Comparison of ENCODE assay signal across 10 mouse cellular contexts in genomic region chr2:32555484-32555883, GRCm38 (mm10). TPM values are rescaled to one million over a fixed set of nuclear protein-coding genes. Genes with fewer than 3 reads are reported as not detected.
DNase-seq lines count a peak whose midpoint lies in the region; ATAC-seq and TF ChIP-seq lines count a peak whose summit lies in the region.
"Had no signal": no experiment of that assay in that cellular context is flagged by ENCODE, and none has a peak within 500 bp of the region (broad histone marks: within the 10 kb centered on the region; RNA-seq: fewer than 3 reads in every experiment).

No protein-coding gene starts in this region.

- peak overlapping the region; percentile 20 for H3K9ac ChIP-seq in midbrain, embryonic 11.5 days (ENCODE audit: low read length)
- no peak overlapping the region for H3K9ac ChIP-seq in midbrain, embryonic 16.5 days (ENCODE audit: low read depth, low read length)

- 45% methylated on average over 4 of the region's 4 CpGs for WGBS in midbrain, embryonic 11.5 days
- 37% methylated on average over 4 of the region's 4 CpGs for WGBS in midbrain, embryonic 16.5 days
- 28% methylated on average over 4 of the region's 4 CpGs for WGBS in olfactory bulb, adult 2 months

- no peak for ATAC-seq in midbrain, embryonic 11.5 days (ENCODE audit: low FRiP score)
- no peak for ATAC-seq in midbrain, embryonic 16.5 days
- no peak for ATAC-seq in megakaryocyte-erythroid progenitor cell, adult 5-6 weeks (replicated peaks; ENCODE audit: low FRiP score, low TSS enrichment, poor library complexity, severe bottlenecking)

- no peak for TF ChIP-seq CTCF in olfactory bulb, adult 2 months (IDR thresholded peaks at IDR 0.05; ENCODE audit: insufficient read depth, low read depth, low read length)

- no peaks in the 10 kb centered on the region for H3K9me3 ChIP-seq in midbrain, embryonic 11.5 days (ENCODE audit: control insufficient read depth, low read length)
- no peaks in the 10 kb centered on the region for H3K9me3 ChIP-seq in midbrain, embryonic 16.5 days (replicated peaks; ENCODE audit: control insufficient read depth, low read length, poor library complexity, severe bottlenecking)

- H3K4me2 ChIP-seq in midbrain, embryonic 11.5 days: no peak overlapping the region
- H3K4me2 ChIP-seq in midbrain, embryonic 16.5 days (ENCODE audit: low read length): no peak overlapping the region

- DNase-seq in embryo, embryonic 10 days (ENCODE audit: low spot score): peak; percentile 15
- no peak for DNase-seq in embryo, embryonic 9.5 days (ENCODE audit: extremely low spot score)
- DNase-seq in midbrain, embryonic 11.5 days (ENCODE audit: low spot score, missing footprints): no peak
- DNase-seq in kidney, postnatal 10 days: peak; percentile 36
- no peak for DNase-seq in right cerebral cortex, adult 2 months (ENCODE audit: low spot score in 2 of 2)

- H3K4me3 ChIP-seq in midbrain, embryonic 11.5 days (ENCODE audit: low read depth, low read length): no peak overlapping the region
- no peak overlapping the region for H3K4me3 ChIP-seq in midbrain, embryonic 16.5 days (ENCODE audit: low read depth, low read length)
- H3K4me3 ChIP-seq in olfactory bulb, adult 2 months (ENCODE audit: insufficient read depth, low read depth, low read length): no peak overlapping the region

- TF ChIP-seq POLR2A in olfactory bulb, adult 2 months (IDR thresholded peaks at IDR 0.05; ENCODE audit: insufficient read depth, low read depth, low read length): no peak

- peaks cover 28% of the 10 kb centered on the region for H3K4me1 ChIP-seq in midbrain, embryonic 11.5 days (ENCODE audit: control insufficient read depth, insufficient read depth, low read length)
- H3K4me1 ChIP-seq in midbrain, embryonic 16.5 days (ENCODE audit: control insufficient read depth, insufficient read depth, low read length): peaks cover 16% of the 10 kb centered on the region; the same call in 1 of the 2 replicates
- H3K4me1 ChIP-seq in olfactory bulb, adult 2 months (ENCODE audit: control insufficient read depth, insufficient read depth, low read length): peaks cover 24% of the 10 kb centered on the region

- no peak overlapping the region for H3K27ac ChIP-seq in midbrain, embryonic 11.5 days (ENCODE audit: low read depth, low read length)
- H3K27ac ChIP-seq in midbrain, embryonic 16.5 days (ENCODE audit: low read length): no peak overlapping the region
- H3K27ac ChIP-seq in olfactory bulb, adult 2 months (ENCODE audit: insufficient read depth, low read depth, low read length): 0 out of 2 replicates have a peak overlapping the region, but pooled peaks have one; percentile 3

- H3K27me3 ChIP-seq in midbrain, embryonic 11.5 days (ENCODE audit: control insufficient read depth, insufficient read depth, low read length): no peaks in the 10 kb centered on the region
- H3K27me3 ChIP-seq in midbrain, embryonic 16.5 days (ENCODE audit: control insufficient read depth, insufficient read depth, low read depth, low read length): no peaks in the 10 kb centered on the region

- H3K36me3 ChIP-seq in midbrain, embryonic 11.5 days (ENCODE audit: control insufficient read depth, insufficient read depth, low read length): no peaks in the 10 kb centered on the region
- no peaks in the 10 kb centered on the region for H3K36me3 ChIP-seq in midbrain, embryonic 16.5 days (ENCODE audit: control insufficient read depth, insufficient read depth, low read length)

RNA-seq across cellular contexts. Expression of gene Dpm2, which starts 15.2 kb away (rescaled TPM):
- polyA plus RNA-seq in midbrain, embryonic 11.5 days (2014; fragmentation: Nextera tagmentation; extraction: Ambion mirVana): 103 and 110 TPM in 2 replicates
- polyA plus RNA-seq in midbrain, embryonic 16.5 days (2015; fragmentation: Nextera tagmentation; extraction: Ambion mirVana): 136 TPM in 2 replicates
- not detected in 2 replicates for polyA plus RNA-seq in olfactory bulb, adult 2 months (2012; ENCODE audit: insufficient read depth, insufficient read length, low replicate concordance, missing spikeins)
- total RNA-seq in megakaryocyte-erythroid progenitor cell, adult 5-6 weeks (2014; fragmentation: Nextera tagmentation): 94.2 and 108 TPM in 2 replicates
- total RNA-seq in megakaryocyte-erythroid progenitor cell, adult 5-6 weeks (2017): 33.0 and 38.5 TPM in 2 replicates

RNA-seq across cellular contexts. Expression of gene Pip5kl1, which starts 19.1 kb away (rescaled TPM):
- polyA plus RNA-seq in midbrain, embryonic 11.5 days (2014; fragmentation: Nextera tagmentation; extraction: Ambion mirVana): 2.0 and 2.1 TPM in 2 replicates
- 14.5 and 17.1 TPM in 2 replicates for polyA plus RNA-seq in midbrain, embryonic 16.5 days (2015; fragmentation: Nextera tagmentation; extraction: Ambion mirVana)
- not detected in 2 replicates for polyA plus RNA-seq in olfactory bulb, adult 2 months (2012; ENCODE audit: insufficient read depth, insufficient read length, low replicate concordance, missing spikeins)
- not detected in 2 replicates for total RNA-seq in megakaryocyte-erythroid progenitor cell, adult 5-6 weeks (2014; fragmentation: Nextera tagmentation)
- 0.23 TPM in 1 of 2 replicates, not detected in the other for total RNA-seq in megakaryocyte-erythroid progenitor cell, adult 5-6 weeks (2017)
- total RNA-seq: common myeloid progenitor, adult 5-6 weeks; gastrocnemius, postnatal 4 days had no signal

RNA-seq across cellular contexts. Expression of gene 9430097D07Rik, which starts 20.0 kb away (rescaled TPM):
- polyA plus RNA-seq in midbrain, embryonic 11.5 days (2014; fragmentation: Nextera tagmentation; extraction: Ambion mirVana): 0.25 and 0.49 TPM in 2 replicates
- 0.52 and 1.1 TPM in 2 replicates for polyA plus RNA-seq in midbrain, embryonic 16.5 days (2015; fragmentation: Nextera tagmentation; extraction: Ambion mirVana)
- not detected in 2 replicates for polyA plus RNA-seq in olfactory bulb, adult 2 months (2012; ENCODE audit: insufficient read depth, insufficient read length, low replicate concordance, missing spikeins)
- total RNA-seq in megakaryocyte-erythroid progenitor cell, adult 5-6 weeks (2014; fragmentation: Nextera tagmentation): not detected in 2 replicates
- total RNA-seq in megakaryocyte-erythroid progenitor cell, adult 5-6 weeks (2017): 0.75 TPM in 1 of 2 replicates, not detected in the other
- total RNA-seq: common myeloid progenitor, adult 5-6 weeks; gastrocnemius, postnatal 4 days had no signal

RNA-seq across cellular contexts. Expression of gene Fam102a, which starts 20.4 kb away (rescaled TPM):
- polyA plus RNA-seq in midbrain, embryonic 11.5 days (2014; fragmentation: Nextera tagmentation; extraction: Ambion mirVana): 6.3 and 6.8 TPM in 2 replicates
- 5.0 and 5.9 TPM in 2 replicates for polyA plus RNA-seq in midbrain, embryonic 16.5 days (2015; fragmentation: Nextera tagmentation; extraction: Ambion mirVana)
- not detected in 2 replicates for polyA plus RNA-seq in olfactory bulb, adult 2 months (2012; ENCODE audit: insufficient read depth, insufficient read length, low replicate concordance, missing spikeins)
- total RNA-seq in megakaryocyte-erythroid progenitor cell, adult 5-6 weeks (2014; fragmentation: Nextera tagmentation): 1.5 and 2.9 TPM in 2 replicates
- total RNA-seq in megakaryocyte-erythroid progenitor cell, adult 5-6 weeks (2017): 0.34 and 2.3 TPM in 2 replicates

RNA-seq across cellular contexts. Expression of gene St6galnac4, which starts 31.4 kb away (rescaled TPM):
- 13.2 and 13.6 TPM in 2 replicates for polyA plus RNA-seq in midbrain, embryonic 11.5 days (2014; fragmentation: Nextera tagmentation; extraction: Ambion mirVana)
- 33.4 and 39.0 TPM in 2 replicates for polyA plus RNA-seq in midbrain, embryonic 16.5 days (2015; fragmentation: Nextera tagmentation; extraction: Ambion mirVana)
- not detected in 2 replicates for polyA plus RNA-seq in olfactory bulb, adult 2 months (2012; ENCODE audit: insufficient read depth, insufficient read length, low replicate concordance, missing spikeins)
- 21.5 and 29.8 TPM in 2 replicates for total RNA-seq in megakaryocyte-erythroid progenitor cell, adult 5-6 weeks (2014; fragmentation: Nextera tagmentation)
- total RNA-seq in megakaryocyte-erythroid progenitor cell, adult 5-6 weeks (2017): 22.3 and 22.7 TPM in 2 replicates

Comparison
In these comparisons a context has a peak if more than half of its experiments do, and no peak if none do; other contexts are left out.
1. DNase-seq: peak in embryo, embryonic 10 days (single experiment) and kidney, postnatal 10 days (single experiment); none in embryo, embryonic 9.5 days (single experiment), midbrain, embryonic 11.5 days (single experiment) and right cerebral cortex, adult 2 months (0 of 2).
2. RNA of gene Dpm2, which starts 15.2 kb away (polyA plus RNA-seq): 136 TPM in midbrain, embryonic 16.5 days and 103 to 110 TPM in midbrain, embryonic 11.5 days; not detected in olfactory bulb, adult 2 months; every median in the first group is over 100 times any median in the second.